Mouse (Mus musculus): ENCODE measurements around the gene Rusc2.

DNA sequence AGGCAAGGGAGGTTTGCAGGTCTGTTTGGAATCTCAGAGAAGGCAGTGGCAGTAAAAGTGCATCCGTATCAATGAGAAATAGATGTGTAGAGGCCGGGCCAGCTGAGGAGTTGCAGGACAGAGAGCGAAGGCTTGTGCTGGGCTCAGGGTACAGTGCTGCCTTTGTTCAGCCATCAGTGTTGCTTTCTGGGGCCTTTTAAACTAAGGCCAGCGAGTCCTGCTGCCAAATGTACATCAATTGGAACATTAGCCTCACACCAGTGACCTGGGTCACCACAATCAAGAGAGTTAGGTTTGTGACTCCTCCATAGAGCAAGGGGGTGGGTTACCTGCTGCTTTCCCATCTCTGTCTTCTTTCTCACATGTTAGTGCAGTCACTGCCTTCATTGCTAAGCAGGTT lies 16.2 kb downstream of the Rusc2 start:
- TF ChIP-seq CTCF (IDR thresholded peaks at IDR 0.05; ENCODE audit: extremely low read depth, insufficient read depth, insufficient read length, insufficient replicate concordance) (no peak), POLR2A (IDR thresholded peaks at IDR 0.05; ENCODE audit: low read depth, low read length) (no peak)

Measured in spleen, adult 2 months (tissue).